Mouse (Mus musculus) heart, adult 2 months (tissue): ENCODE measurements at regions not wholly inside any gene's neighbourhood (a gene's known extent, or its start where the extent isn't known, plus 50 kb on each side); places are given as distances from the start of the nearest gene placed in this dataset.

Source experiments
- CTCF ChIP-seq: fragments of 200-600 bp; IDR thresholded peaks from 2 replicates; pipeline ENCODE4 v1.8.1; 2022; ENCODE audit warnings: antibody characterized with exemption, mild to moderate bottlenecking, moderate library complexity
- POLR2A ChIP-seq: fragments of 200-500 bp; IDR thresholded peaks from 2 replicates; pipeline ENCODE4 v1.6.1; 2011; ENCODE audit warnings: mild to moderate bottlenecking, low read depth, low read length, control low read depth; ENCODE audit not compliant: insufficient read depth

DNA sequence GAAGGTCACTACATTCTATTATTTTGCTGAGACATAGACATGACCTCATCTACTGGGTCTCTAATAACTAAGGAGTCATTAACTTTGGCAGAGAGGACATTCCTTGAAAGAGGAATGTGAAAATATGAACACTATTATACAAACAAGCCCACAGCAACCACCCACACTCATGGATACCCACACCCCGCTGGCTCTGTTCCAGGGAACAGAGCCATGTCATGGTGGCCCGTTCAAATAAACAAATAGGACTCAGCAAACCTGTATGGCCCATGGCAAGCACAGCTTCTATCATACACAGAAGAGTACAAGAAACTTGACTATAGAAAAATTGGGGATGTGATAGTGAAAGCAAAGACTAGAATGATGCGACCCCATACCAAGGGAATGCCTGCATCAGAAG lies 265.8 kb downstream of the Kcna4 start:
- no peak for TF ChIP-seq POLR2A
- no peak for TF ChIP-seq CTCF
